8 mouse cellular contexts compared by ENCODE assay signal in the genomic region with DNA sequence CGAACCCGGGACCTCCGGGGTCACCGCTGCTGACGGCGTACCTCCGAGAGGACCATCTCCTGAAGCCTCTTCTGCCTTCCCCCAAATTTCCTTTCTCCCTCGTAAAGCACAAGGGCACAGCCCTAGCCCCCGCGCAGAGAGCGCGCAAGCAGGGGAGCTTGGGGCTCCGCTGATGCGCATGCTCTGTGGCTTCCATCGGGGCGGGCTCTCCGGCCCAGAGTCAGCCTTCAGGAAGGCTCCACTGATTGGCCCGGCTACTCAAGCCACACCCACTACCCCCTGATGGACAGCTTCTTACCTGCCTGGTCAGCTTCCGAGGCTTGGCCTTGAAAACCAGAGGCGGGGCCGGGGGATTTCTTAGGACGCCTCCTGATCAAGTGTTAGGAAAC. TPM values are rescaled to one million over a fixed set of nuclear protein-coding genes. Genes with fewer than 3 reads are reported as not detected.
DNase-seq lines count a peak whose midpoint lies in the region; ATAC-seq and TF ChIP-seq lines count a peak whose summit lies in the region.

No protein-coding gene starts in this region.

- peak; percentile 76 for ATAC-seq in erythroid progenitor cell, adult 5-6 weeks (replicated peaks; ENCODE audit: low FRiP score, poor library complexity, severe bottlenecking)
- ATAC-seq in heart, embryonic 12.5 days (ENCODE audit: insufficient number of reproducible peaks, low FRiP score) = peak; percentile 91
- ATAC-seq in kidney, postnatal 0 days (replicated peaks; ENCODE audit: low FRiP score, low read depth) = peak; percentile 86
- peak; percentile 88 for ATAC-seq in liver, embryonic 11.5 days (replicated peaks; ENCODE audit: low FRiP score)
- peak; percentile 87 for ATAC-seq in stomach, embryonic 15.5 days (ENCODE audit: insufficient read depth, low FRiP score, low read depth)

- H3K4me3 ChIP-seq in heart, embryonic 12.5 days = peak overlapping the region; percentile 79
- H3K4me3 ChIP-seq in kidney, postnatal 0 days (replicated peaks; ENCODE audit: low read depth, low read length) = peak overlapping the region; percentile 72
- peak overlapping the region; percentile 64 for H3K4me3 ChIP-seq in liver, embryonic 11.5 days (ENCODE audit: low read depth, low read length)
- peak overlapping the region; percentile 76 for H3K4me3 ChIP-seq in stomach, embryonic 15.5 days (replicated peaks)

- peak; percentile 92 for DNase-seq in CD4-positive helper T cell, adult 2 months (ENCODE audit: low read depth, low spot score)
- DNase-seq in brain, embryonic 18.5 days (ENCODE audit: low read depth, low spot score) = peak; percentile 86
- DNase-seq in kidney, postnatal 0 days (ENCODE audit: low spot score) = peak; percentile 95
- peak; percentile 86 for DNase-seq in liver, embryonic 11.5 days (ENCODE audit: low spot score)
- peak; percentile 88 for DNase-seq in natural killer cell, adult 2 months (ENCODE audit: low spot score in 2 of 2)

- H3K9me3 ChIP-seq in heart, embryonic 12.5 days (replicated peaks) = no peaks in the 10 kb centered on the region
- no peaks in the 10 kb centered on the region for H3K9me3 ChIP-seq in kidney, postnatal 0 days (replicated peaks; ENCODE audit: low read length)
- H3K9me3 ChIP-seq in liver, embryonic 11.5 days (ENCODE audit: control insufficient read depth, low read length) = no peaks in the 10 kb centered on the region
- no peaks in the 10 kb centered on the region for H3K9me3 ChIP-seq in stomach, embryonic 15.5 days

- peak overlapping the region; percentile 70 for H3K9ac ChIP-seq in heart, embryonic 12.5 days
- H3K9ac ChIP-seq in kidney, postnatal 0 days (ENCODE audit: low read depth, low read length) = peak overlapping the region; percentile 72
- H3K9ac ChIP-seq in liver, embryonic 11.5 days (ENCODE audit: low read depth, low read length) = peak overlapping the region; percentile 71
- H3K9ac ChIP-seq in stomach, embryonic 15.5 days = peak overlapping the region; percentile 55

- peaks cover 14% of the 10 kb centered on the region for H3K27me3 ChIP-seq in heart, embryonic 12.5 days (replicated peaks)
- no peaks in the 10 kb centered on the region for H3K27me3 ChIP-seq in kidney, postnatal 0 days (ENCODE audit: insufficient read depth, low read length)
- H3K27me3 ChIP-seq in liver, embryonic 11.5 days (replicated peaks; ENCODE audit: control insufficient read depth, insufficient read depth, low read length) = no peaks in the 10 kb centered on the region; the same call in 1 of the 2 replicates
- H3K27me3 ChIP-seq in stomach, embryonic 15.5 days (replicated peaks) = no peaks in the 10 kb centered on the region

- under 1% methylated on average over 22 of the region's 22 CpGs for WGBS in heart, embryonic 12.5 days
- under 1% methylated on average over 22 of the region's 22 CpGs for WGBS in kidney, postnatal 0 days
- 0% methylated on average over 22 of the region's 22 CpGs for WGBS in liver, embryonic 11.5 days
- WGBS in stomach, embryonic 15.5 days = under 1% methylated on average over 22 of the region's 22 CpGs

- H3K27ac ChIP-seq in heart, embryonic 12.5 days (ENCODE audit: poor library complexity, severe bottlenecking) = peak overlapping the region; percentile 85
- peak overlapping the region; percentile 85; the same call in 1 of the 2 replicates for H3K27ac ChIP-seq in kidney, postnatal 0 days
- peak overlapping the region; percentile 88 for H3K27ac ChIP-seq in liver, embryonic 11.5 days (ENCODE audit: low read depth, low read length)
- H3K27ac ChIP-seq in stomach, embryonic 15.5 days = peak overlapping the region; percentile 95

- H3K4me2 ChIP-seq in heart, embryonic 12.5 days = peak overlapping the region; percentile 93
- peak overlapping the region; percentile 82 for H3K4me2 ChIP-seq in kidney, postnatal 0 days (ENCODE audit: low read length)
- H3K4me2 ChIP-seq in liver, embryonic 11.5 days = peak overlapping the region; percentile 98
- H3K4me2 ChIP-seq in stomach, embryonic 15.5 days = peak overlapping the region; percentile 94

- peaks cover 14% of the 10 kb centered on the region for H3K4me1 ChIP-seq in heart, embryonic 12.5 days (replicated peaks)
- 0 out of 2 replicates have a peak, but pooled peaks cover 9% of the 10 kb centered on the region for H3K4me1 ChIP-seq in kidney, postnatal 0 days (replicated peaks; ENCODE audit: insufficient read depth, low read length)
- peaks cover 17% of the 10 kb centered on the region for H3K4me1 ChIP-seq in liver, embryonic 11.5 days (replicated peaks; ENCODE audit: control insufficient read depth, insufficient read depth, low read length)
- H3K4me1 ChIP-seq in stomach, embryonic 15.5 days = 0 out of 2 replicates have a peak, but pooled peaks cover 10% of the 10 kb centered on the region

- no peaks in the 10 kb centered on the region for H3K36me3 ChIP-seq in heart, embryonic 12.5 days
- no peaks in the 10 kb centered on the region for H3K36me3 ChIP-seq in kidney, postnatal 0 days (ENCODE audit: insufficient read depth, low read length)
- no peaks in the 10 kb centered on the region for H3K36me3 ChIP-seq in liver, embryonic 11.5 days (ENCODE audit: control insufficient read depth, insufficient read depth, low read length)
- no peaks in the 10 kb centered on the region for H3K36me3 ChIP-seq in stomach, embryonic 15.5 days

- no peak for TF ChIP-seq CTCF in kidney, postnatal 0 days (IDR thresholded peaks at IDR 0.05; ENCODE audit: low read depth)

RNA-seq across cellular contexts. Expression of gene Dock9, which starts 0.8 kb away (rescaled TPM):
- total RNA-seq in erythroid progenitor cell, adult 5-6 weeks (2015; ENCODE audit: low replicate concordance) = 1.4 and 1.7 TPM in 2 replicates
- total RNA-seq in erythroid progenitor cell, adult 5-6 weeks (2017; ENCODE audit: low replicate concordance) = 1.1 and 1.7 TPM in 2 replicates
- polyA plus RNA-seq in heart, embryonic 12.5 days (2016; fragmentation: Nextera tagmentation; extraction: Ambion mirVana) = 7.0 and 7.1 TPM in 2 replicates
- 11.1 TPM in 2 replicates for polyA plus RNA-seq in kidney, postnatal 0 days (2015; fragmentation: Nextera tagmentation; extraction: Ambion mirVana)
- 5.0 and 5.2 TPM in 2 replicates for polyA plus RNA-seq in liver, embryonic 11.5 days (2014; fragmentation: Nextera tagmentation; extraction: Ambion mirVana)
- 14.0 and 14.3 TPM in 2 replicates for polyA plus RNA-seq in stomach, embryonic 15.5 days (2015; fragmentation: Nextera tagmentation; extraction: Ambion mirVana)

Comparison
In these comparisons a context has a peak if more than half of its experiments do, and no peak if none do; other contexts are left out.
1. Peak in every context shown above with its lines: DNase-seq, ATAC-seq, H3K4me3 ChIP-seq and H3K27ac ChIP-seq.